Mouse (Mus musculus) midbrain, embryonic 14.5 days (tissue): Measurements from ENCODE around the gene Iscu. TPM values are rescaled to one million over a fixed set of nuclear protein-coding genes. Genes with fewer than 3 reads are reported as not detected.
"Not testable (repeated sequence)": the region's sequence is repeated elsewhere in the genome, so short reads cannot be mapped to it uniquely, and the experiment has no call there.

Source experiments
- ATAC-seq: fragments of 200-750 bp; cut with Nextera tagmentation; 2 replicates; pipeline ENCODE4 v1.8.0; 2017; ENCODE audit warnings: moderate number of reproducible peaks, moderate library complexity; ENCODE audit not compliant: low FRiP score, low TSS enrichment
- DNase-seq: peaks from one replicate; pipeline ENCODE4 v3.0.0-alpha.2; 2015
- H3K27ac ChIP-seq: fragments of 300-500 bp; sonication (generic); replicated peaks from 2 replicates; pipeline ENCODE4 v1.5.1; 2014; ENCODE audit warnings: mild to moderate bottlenecking, low read depth, low read length, moderate library complexity
- H3K27me3 ChIP-seq: fragments of 300-500 bp; sonication (generic); 2 replicates; pipeline ENCODE4 v1.6.1; 2014; ENCODE audit warnings: low read length, control low read depth, mixed read lengths; ENCODE audit not compliant: control insufficient read depth, insufficient read depth
- H3K36me3 ChIP-seq: fragments of 300-500 bp; sonication (generic); 2 replicates; pipeline ENCODE4 v1.6.1; 2014; ENCODE audit warnings: low read length, control low read depth; ENCODE audit not compliant: control insufficient read depth, insufficient read depth
- H3K4me1 ChIP-seq: fragments of 300-500 bp; sonication (generic); 2 replicates; pipeline ENCODE4 v1.6.1; 2014; ENCODE audit warnings: mild to moderate bottlenecking, antibody characterized with exemption, low read length, control low read depth; ENCODE audit not compliant: control insufficient read depth, insufficient read depth
- H3K4me2 ChIP-seq: fragments of 300-500 bp; sonication (generic); 2 replicates; pipeline ENCODE4 v1.6.1; 2014; ENCODE audit warnings: mild to moderate bottlenecking, low read length, moderate library complexity
- H3K4me3 ChIP-seq: fragments of 300-500 bp; sonication (generic); replicated peaks from 2 replicates; pipeline ENCODE4 v1.5.1; 2014; ENCODE audit warnings: low read depth, low read length
- H3K9ac ChIP-seq: fragments of 300-500 bp; sonication (generic); replicated peaks from 2 replicates; pipeline ENCODE4 v1.6.1; 2014; ENCODE audit warnings: mild to moderate bottlenecking, low read length, moderate library complexity
- H3K9me3 ChIP-seq: fragments of 300-500 bp; sonication (generic); 2 replicates; pipeline ENCODE4 v1.6.1; 2016; ENCODE audit warnings: low read length, control low read depth, mixed read lengths; ENCODE audit not compliant: control insufficient read depth
- WGBS: fragments of 180-500 bp; shearing (Covaris S2); extraction: QIAGEN DNeasy Blood & Tissue Kit; methylation state at CpG from one replicate; pipeline ENCODE4 v1.1.7; 2014; 5-methylcytosine and 5-hydroxymethylcytosine counted together
- polyA plus RNA-seq: library from polyadenylated mRNA; unstranded; fragments of >200 nt; fragmentation: Nextera tagmentation; extraction: Ambion mirVana; gene quantifications from 2 replicates; pipeline ENCODE4 v1.2.1, GENCODE M21; 2014

The Iscu gene
- polyA plus RNA-seq, 1 experiment from 2014 or later, result 87.6 TPM

GRCm38 (mm10) chr5:113800280-113800679 is 27.7 kb downstream of the Iscu start, which contains the start of gene Tmem119:
Tmem119 (minus strand) TSS chr5:113800516.
- WGBS, result 2% methylated on average over 11 of the region's 11 CpGs
- ATAC-seq (peak; percentile 27; the same call in 1 of the 2 replicates), DNase-seq (peak; percentile 55)
- Histone ChIP-seq H3K9me3 (no peaks in the 10 kb centered on the region), H3K9ac (no peak within 1 kb of the TSS), H3K4me1 (0 out of 2 replicates have a peak, but pooled peaks cover 10% of the 10 kb centered on the region), H3K27ac (no peak within 1 kb of the TSS), H3K4me2 (no peak within 1 kb of the TSS), H3K27me3 (no peaks in the 10 kb centered on the region), H3K4me3 (no peak within 1 kb of the TSS), H3K36me3 (no peaks in the 10 kb centered on the region)

- ATAC-seq, result no peak
These were observed 31.9 kb downstream of the Iscu start for GRCm38 (mm10) chr5:113804395-113804966.

GRCm38 (mm10) chr5:113805301-113805700 is 32.8 kb downstream of the Iscu start:
- H3K4me3 ChIP-seq, result no peak overlapping the region
- no peaks in the 10 kb centered on the region for H3K9me3 ChIP-seq
- no peaks in the 10 kb centered on the region for H3K36me3 ChIP-seq
- H3K9ac ChIP-seq, result no peak overlapping the region
- ATAC-seq, result no peak
- 0 out of 2 replicates have a peak, but pooled peaks cover 3% of the 10 kb centered on the region for H3K4me1 ChIP-seq
- no peaks in the 10 kb centered on the region for H3K27me3 ChIP-seq
- 94% methylated on average over 9 of the region's 9 CpGs for WGBS
- H3K27ac ChIP-seq, result no peak overlapping the region
- H3K4me2 ChIP-seq, result no peak overlapping the region
- DNase-seq, result no peak

More at GRCm38 (mm10) chr5:113804395-113804966, 31.9 kb downstream of the Iscu start:
- Histone ChIP-seq H3K27me3 (no peaks in the 10 kb centered on the region), H3K27ac (no peak overlapping the region), H3K4me3 (no peak overlapping the region), H3K9ac (no peak overlapping the region), H3K4me1 (0 out of 2 replicates have a peak, but pooled peaks cover 7% of the 10 kb centered on the region), H3K4me2 (no peak overlapping the region), H3K9me3 (no peaks in the 10 kb centered on the region), H3K36me3 (no peaks in the 10 kb centered on the region)
- WGBS, result 68% methylated on average over 7 of the region's 7 CpGs
- no peak for DNase-seq

- Histone ChIP-seq H3K9me3 (0 out of 2 replicates have a peak, but pooled peaks cover 4% of the 10 kb centered on the region), H3K36me3 (no peaks in the 10 kb centered on the region), H3K9ac (no peak overlapping the region), H3K4me1 (no peaks in the 10 kb centered on the region), H3K27me3 (no peaks in the 10 kb centered on the region), H3K4me3 (no peak overlapping the region), H3K4me2 (no peak overlapping the region), H3K27ac (no peak overlapping the region)
- 53% methylated on average over 10 of the region's 10 CpGs for WGBS
- ATAC-seq, result no peak
- DNase-seq, result no peak
These were observed 33.9 kb downstream of the Iscu start for GRCm38 (mm10) chr5:113806414-113806813.

GRCm38 (mm10) chr5:113807712-113808111 is 35.2 kb downstream of the Iscu start:
- H3K27ac ChIP-seq, result no peak overlapping the region
- no peak overlapping the region for H3K4me2 ChIP-seq
- no peak for ATAC-seq
- DNase-seq, result no peak
- 61% methylated on average over 9 of the region's 9 CpGs for WGBS
- H3K36me3 ChIP-seq, result no peaks in the 10 kb centered on the region
- H3K27me3 ChIP-seq, result no peaks in the 10 kb centered on the region
- no peaks in the 10 kb centered on the region for H3K4me1 ChIP-seq
- H3K9ac ChIP-seq, result no peak overlapping the region
- 0 out of 2 replicates have a peak, but pooled peaks cover 4% of the 10 kb centered on the region for H3K9me3 ChIP-seq
- no peak overlapping the region for H3K4me3 ChIP-seq

- Histone ChIP-seq H3K36me3 (no peaks in the 10 kb centered on the region), H3K27ac (no peak overlapping the region), H3K9ac (no peak overlapping the region), H3K4me2 (no peak overlapping the region), H3K9me3 (0 out of 2 replicates have a peak, but pooled peaks cover 4% of the 10 kb centered on the region), H3K4me3 (no peak overlapping the region), H3K27me3 (no peaks in the 10 kb centered on the region), H3K4me1 (no peaks in the 10 kb centered on the region)
- ATAC-seq, result no peak
- WGBS, result 96% methylated on average over 2 of the region's 2 CpGs
- DNase-seq, result no peak
These were observed 35.6 kb downstream of the Iscu start for GRCm38 (mm10) chr5:113808177-113808576.

- 94% methylated on average over 4 of the region's 4 CpGs for WGBS
- Histone ChIP-seq H3K36me3 (no peaks in the 10 kb centered on the region), H3K4me1 (no peaks in the 10 kb centered on the region), H3K4me3 (no peak overlapping the region), H3K4me2 (no peak overlapping the region), H3K9ac (no peak overlapping the region), H3K9me3 (0 out of 2 replicates have a peak, but pooled peaks cover 4% of the 10 kb centered on the region), H3K27me3 (no peaks in the 10 kb centered on the region), H3K27ac (no peak overlapping the region)
- ATAC-seq (no peak), DNase-seq (no peak)
These were observed 37.6 kb downstream of the Iscu start for GRCm38 (mm10) chr5:113810111-113810510.

GRCm38 (mm10) chr5:113811824-113812420 is 39.4 kb downstream of the Iscu start:
- DNase-seq, H3K4me2 ChIP-seq: not testable (repeated sequence)

GRCm38 (mm10) chr5:113812638-113813037 is 40.1 kb downstream of the Iscu start:
- H3K9me3 ChIP-seq, result 0 out of 2 replicates have a peak, but pooled peaks cover 4% of the 10 kb centered on the region
- H3K36me3 ChIP-seq, result no peaks in the 10 kb centered on the region
- no peaks in the 10 kb centered on the region for H3K27me3 ChIP-seq
- no peak overlapping the region for H3K9ac ChIP-seq
- no peaks in the 10 kb centered on the region for H3K4me1 ChIP-seq
- no peak for ATAC-seq
- no peak overlapping the region for H3K4me3 ChIP-seq
- WGBS, result 94% methylated on average over 2 of the region's 2 CpGs
- H3K4me2 ChIP-seq, result no peak overlapping the region
- H3K27ac ChIP-seq, result no peak overlapping the region
- DNase-seq, result no peak

More at GRCm38 (mm10) chr5:113811824-113812420, 39.4 kb downstream of the Iscu start:
- H3K9me3 ChIP-seq, H3K27me3 ChIP-seq, H3K9ac ChIP-seq, H3K27ac ChIP-seq, H3K4me1 ChIP-seq, H3K36me3 ChIP-seq, ATAC-seq, H3K4me3 ChIP-seq: not testable (repeated sequence)
- WGBS, result 24% methylated on average over 11 of the region's 12 CpGs
